Mouse (Mus musculus): ENCODE data around the gene Heatr5a.

The Heatr5a gene

GRCm38 (mm10) chr12:51971070-51971664 lies at the start of gene Heatr5a:
Gene Heatr5a, minus strand, starts transcription at chr12:51971321.
- peak; percentile 95 for DNase-seq

- DNase-seq, result no peak
Measured at GRCm38 (mm10) chr12:52014494-52015029, 43.4 kb upstream of the Heatr5a start.

GRCm38 (mm10) chr12:52014044-52014443 lies 42.9 kb upstream of the Heatr5a start:
- no peak for DNase-seq

- peak; percentile 28 for DNase-seq
Measured at GRCm38 (mm10) chr12:52013274-52013673, 42.2 kb upstream of the Heatr5a start.

GRCm38 (mm10) chr12:52012159-52012558 lies 41.0 kb upstream of the Heatr5a start:
- no peak for DNase-seq

- peak; percentile 78 for DNase-seq
Measured at GRCm38 (mm10) chr12:52010630-52010961, 39.5 kb upstream of the Heatr5a start.

- DNase-seq, result peak; percentile 22
Measured at GRCm38 (mm10) chr12:52009928-52010629, 39.0 kb upstream of the Heatr5a start.

GRCm38 (mm10) chr12:52006633-52006994 lies 35.5 kb upstream of the Heatr5a start:
- DNase-seq, result no peak

- DNase-seq, result peak; percentile 94
Measured at GRCm38 (mm10) chr12:52005877-52006632, 34.9 kb upstream of the Heatr5a start, which contains the start of gene Dtd2. Gene Dtd2, minus strand, starts transcription at chr12:52006501.

GRCm38 (mm10) chr12:52002746-52003145 lies 31.6 kb upstream of the Heatr5a start:
- DNase-seq, result no peak

- DNase-seq, result peak; percentile 80
Measured at GRCm38 (mm10) chr12:52001544-52001943, 30.4 kb upstream of the Heatr5a start.

- no peak for DNase-seq
Measured at GRCm38 (mm10) chr12:51998366-51998932, 27.3 kb upstream of the Heatr5a start.

GRCm38 (mm10) chr12:51995738-51996536 lies 24.8 kb upstream of the Heatr5a start:
- no peak for DNase-seq

- no peak for DNase-seq
Measured at GRCm38 (mm10) chr12:51990629-51991028, 19.5 kb upstream of the Heatr5a start.

GRCm38 (mm10) chr12:51988536-51988935 lies 17.4 kb upstream of the Heatr5a start:
- no peak for DNase-seq

- no peak for DNase-seq
Measured at GRCm38 (mm10) chr12:51985826-51986225, 14.7 kb upstream of the Heatr5a start.

GRCm38 (mm10) chr12:51985163-51985748 lies 14.1 kb upstream of the Heatr5a start:
- DNase-seq, result no peak

GRCm38 (mm10) chr12:51983625-51984024 lies 12.5 kb upstream of the Heatr5a start:
- DNase-seq, result no peak

GRCm38 (mm10) chr12:51976531-51976930 lies 5.4 kb upstream of the Heatr5a start:
- DNase-seq, result no peak

GRCm38 (mm10) chr12:51974381-51974780 lies 3.3 kb upstream of the Heatr5a start:
- no peak for DNase-seq

- no peak for DNase-seq
Measured at GRCm38 (mm10) chr12:51972269-51973065, 1.3 kb upstream of the Heatr5a start.

Data from embryo, embryonic 11 days (tissue).